Mouse (Mus musculus): ENCODE results near the gene Vdac1. TPM values are rescaled to one million over a fixed set of nuclear protein-coding genes. Genes with fewer than 3 reads are reported as not detected.

Vdac1 gene
- polyA plus RNA-seq, 1 experiment from 2014 or later: 180 TPM

DNA sequence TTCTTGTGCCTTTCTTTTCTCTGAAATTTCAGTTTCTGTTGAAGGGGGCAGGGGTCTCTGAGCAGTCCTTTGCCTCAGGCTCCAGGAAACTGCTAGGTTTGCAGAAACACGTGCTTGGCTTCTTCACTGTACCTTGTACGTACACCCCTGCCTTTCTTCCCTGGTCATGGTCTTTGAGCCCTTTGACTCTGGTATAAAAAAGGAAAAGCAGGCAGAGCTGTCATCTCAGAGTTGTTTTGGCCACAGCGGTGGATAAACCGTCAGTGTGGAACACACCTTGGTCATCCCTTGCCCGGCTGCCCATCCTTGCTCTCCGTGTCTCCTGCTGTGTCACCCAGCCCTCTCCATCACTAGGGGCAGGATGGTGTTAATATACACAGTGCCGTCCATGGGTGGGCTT, 59.2 kb downstream of the Vdac1 start:
- no peak overlapping the region for H3K9ac ChIP-seq (ENCODE audit: low read depth, low read length)
- no peak overlapping the region for H3K4me2 ChIP-seq (replicated peaks; ENCODE audit: low read depth)
- H3K4me3 ChIP-seq (ENCODE audit: low read depth, low read length): no peak overlapping the region
- 84% methylated on average over 7 of the region's 7 CpGs for WGBS
- ATAC-seq: no peak
- H3K27ac ChIP-seq (ENCODE audit: low read depth, low read length): no peak overlapping the region
- H3K9me3 ChIP-seq (ENCODE audit: control insufficient read depth): no peaks in the 10 kb centered on the region
- H3K4me1 ChIP-seq (replicated peaks; ENCODE audit: control insufficient read depth, insufficient read depth, low read length): no peaks in the 10 kb centered on the region
- no peaks in the 10 kb centered on the region for H3K36me3 ChIP-seq (ENCODE audit: control insufficient read depth, insufficient read depth)
- no peak for TF ChIP-seq CTCF (IDR thresholded peaks at IDR 0.05; ENCODE audit: low read depth)
- H3K27me3 ChIP-seq (replicated peaks; ENCODE audit: control insufficient read depth, insufficient read depth, low read length): no peaks in the 10 kb centered on the region

DNA sequence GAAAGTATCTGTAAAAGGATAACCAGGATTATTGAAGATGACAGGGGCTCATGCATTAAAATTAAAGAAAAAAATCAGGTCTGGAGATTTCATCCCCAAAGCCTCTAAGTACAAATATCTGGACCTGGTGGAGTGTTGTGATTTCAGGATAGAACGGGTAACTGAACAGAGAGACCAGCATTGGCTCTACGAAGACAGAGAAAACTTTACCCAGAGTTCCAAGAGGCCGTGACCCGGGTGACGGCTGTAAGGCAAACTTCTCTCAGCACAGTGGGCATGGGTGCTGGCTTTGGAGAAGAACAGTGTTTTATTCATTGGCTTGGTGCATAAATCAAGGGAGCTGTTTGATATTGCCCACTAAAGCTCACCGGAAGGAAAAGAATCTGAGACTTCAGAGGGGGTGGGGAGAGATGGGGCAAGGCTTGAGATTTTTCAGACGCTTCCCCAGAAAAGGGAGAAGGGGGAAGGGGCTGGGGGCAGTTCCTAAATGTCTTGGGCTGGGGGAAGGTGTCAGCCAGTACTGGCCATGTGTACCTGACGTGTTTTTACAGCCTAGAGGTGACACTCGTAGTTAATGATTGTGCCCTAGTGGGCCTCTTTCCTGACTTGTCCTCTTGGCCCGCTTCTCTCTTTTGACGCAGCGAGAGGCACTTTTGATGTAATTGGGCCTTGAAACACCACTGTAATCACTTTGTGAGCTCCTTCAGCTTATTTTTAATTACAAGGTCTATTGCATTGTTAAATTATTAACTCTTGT, 59.8 kb downstream of the Vdac1 start:
- Histone ChIP-seq H3K4me3 (ENCODE audit: low read depth, low read length) (no peak overlapping the region), H3K27ac (ENCODE audit: low read depth, low read length) (no peak overlapping the region), H3K9ac (ENCODE audit: low read depth, low read length) (no peak overlapping the region), H3K27me3 (replicated peaks; ENCODE audit: control insufficient read depth, insufficient read depth, low read length) (no peaks in the 10 kb centered on the region), H3K4me2 (replicated peaks; ENCODE audit: low read depth) (no peak overlapping the region), H3K9me3 (ENCODE audit: control insufficient read depth) (no peaks in the 10 kb centered on the region), H3K36me3 (ENCODE audit: control insufficient read depth, insufficient read depth) (no peaks in the 10 kb centered on the region), H3K4me1 (replicated peaks; ENCODE audit: control insufficient read depth, insufficient read depth, low read length) (no peaks in the 10 kb centered on the region)
- no peak for TF ChIP-seq CTCF (IDR thresholded peaks at IDR 0.05; ENCODE audit: low read depth)
- 0 out of 2 replicates have a peak, but pooled peaks have one; percentile 10 for ATAC-seq
- WGBS: 59% methylated on average over 12 of the region's 12 CpGs

DNA sequence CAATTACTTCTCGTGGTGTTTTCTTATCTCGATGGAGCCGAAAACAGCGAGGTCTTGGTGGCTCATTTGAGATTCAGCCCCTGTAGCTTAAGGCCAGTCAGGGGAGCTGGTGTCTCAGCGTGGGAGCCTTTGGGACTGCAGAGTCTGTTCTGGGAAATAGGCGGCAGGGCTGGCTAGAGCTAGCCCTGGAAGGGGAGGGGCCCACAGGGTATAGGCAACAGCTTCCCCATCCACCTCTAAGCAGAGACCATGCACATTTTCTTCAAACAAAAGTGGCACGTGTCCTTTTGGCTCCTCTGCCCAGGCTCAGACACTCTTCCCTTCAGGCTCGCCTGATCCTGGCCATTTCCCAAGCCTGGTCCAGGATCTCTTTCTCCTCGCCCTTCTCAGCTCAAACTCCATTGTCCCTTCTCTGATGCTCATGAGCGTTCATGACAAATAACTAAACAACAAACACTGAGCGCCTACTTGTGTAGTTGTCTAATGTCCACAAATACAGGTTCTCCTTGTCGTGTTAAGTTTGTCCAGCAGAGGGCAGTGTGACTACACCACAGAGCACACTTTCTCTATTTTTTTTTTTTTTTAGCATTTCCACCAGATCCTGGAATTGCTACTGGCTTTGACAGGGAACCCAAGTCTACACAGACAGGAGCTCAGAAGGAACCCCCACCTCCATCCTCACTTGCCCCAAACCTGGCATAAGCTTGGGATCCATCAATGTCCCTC, 60.6 kb downstream of the Vdac1 start:
- Histone ChIP-seq H3K9ac (ENCODE audit: low read depth, low read length) (no peak overlapping the region), H3K4me2 (replicated peaks; ENCODE audit: low read depth) (no peak overlapping the region), H3K36me3 (ENCODE audit: control insufficient read depth, insufficient read depth) (no peaks in the 10 kb centered on the region), H3K27me3 (replicated peaks; ENCODE audit: control insufficient read depth, insufficient read depth, low read length) (no peaks in the 10 kb centered on the region), H3K4me3 (ENCODE audit: low read depth, low read length) (no peak overlapping the region), H3K27ac (ENCODE audit: low read depth, low read length) (no peak overlapping the region), H3K4me1 (replicated peaks; ENCODE audit: control insufficient read depth, insufficient read depth, low read length) (no peaks in the 10 kb centered on the region), H3K9me3 (ENCODE audit: control insufficient read depth) (no peaks in the 10 kb centered on the region)
- 0 out of 2 replicates have a peak, but pooled peaks have one; percentile 25 for ATAC-seq
- TF ChIP-seq CTCF (IDR thresholded peaks at IDR 0.05; ENCODE audit: low read depth): peak; percentile 96
- 19% methylated on average over 12 of the region's 12 CpGs for WGBS

DNA sequence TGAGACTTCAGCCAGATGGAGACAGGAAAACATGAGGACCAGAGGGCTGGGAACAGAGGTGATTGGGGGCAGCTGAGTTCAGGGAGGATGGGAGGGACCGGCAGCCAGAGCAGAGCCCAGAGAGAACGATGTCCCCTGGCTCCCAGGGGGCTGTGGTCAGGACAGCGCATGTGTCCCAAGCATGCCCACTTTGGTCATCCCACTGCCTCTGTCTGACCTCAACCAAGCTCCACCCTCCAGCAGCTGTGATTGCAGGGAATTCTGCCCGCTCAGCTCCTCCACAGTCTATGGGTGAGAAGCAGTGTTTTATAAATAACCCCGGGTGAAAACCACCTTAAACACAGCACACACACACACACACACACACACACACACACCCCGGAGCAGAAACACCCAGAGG, 68.8 kb downstream of the Vdac1 start:
- Histone ChIP-seq H3K27ac (ENCODE audit: low read depth, low read length) (no peak overlapping the region), H3K4me1 (replicated peaks; ENCODE audit: control insufficient read depth, insufficient read depth, low read length) (no peaks in the 10 kb centered on the region), H3K4me3 (ENCODE audit: low read depth, low read length) (no peak overlapping the region), H3K4me2 (replicated peaks; ENCODE audit: low read depth) (no peak overlapping the region), H3K36me3 (ENCODE audit: control insufficient read depth, insufficient read depth) (no peaks in the 10 kb centered on the region), H3K9ac (ENCODE audit: low read depth, low read length) (no peak overlapping the region), H3K27me3 (replicated peaks; ENCODE audit: control insufficient read depth, insufficient read depth, low read length) (no peaks in the 10 kb centered on the region), H3K9me3 (ENCODE audit: control insufficient read depth) (no peaks in the 10 kb centered on the region)
- ATAC-seq: no peak
- no peak for TF ChIP-seq CTCF (IDR thresholded peaks at IDR 0.05; ENCODE audit: low read depth)
- WGBS: 72% methylated on average over 6 of the region's 6 CpGs

DNA sequence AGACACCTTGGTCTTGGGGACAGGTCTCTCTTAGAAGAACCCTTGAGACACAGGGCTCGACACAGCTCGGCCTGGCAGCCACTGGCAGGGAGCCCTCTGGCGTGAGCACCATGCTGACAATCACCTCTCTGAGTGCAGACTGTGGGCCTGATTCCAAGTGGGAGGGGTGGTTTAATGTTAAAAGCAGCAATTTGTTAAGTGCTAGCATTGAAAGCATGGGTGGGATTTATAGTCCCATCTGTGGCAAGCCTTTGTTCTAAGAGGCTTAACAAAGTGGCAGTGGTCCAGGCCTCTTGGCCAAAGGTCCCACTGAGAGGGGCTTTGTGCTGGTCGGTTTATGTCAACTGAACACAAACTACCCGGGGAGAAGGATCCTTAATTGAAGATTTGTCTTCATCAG, 70.9 kb downstream of the Vdac1 start:
- no peaks in the 10 kb centered on the region for H3K9me3 ChIP-seq (ENCODE audit: control insufficient read depth)
- 60% methylated on average over 5 of the region's 5 CpGs for whole genome bisulfite sequencing
- no peak for ATAC-seq

DNA sequence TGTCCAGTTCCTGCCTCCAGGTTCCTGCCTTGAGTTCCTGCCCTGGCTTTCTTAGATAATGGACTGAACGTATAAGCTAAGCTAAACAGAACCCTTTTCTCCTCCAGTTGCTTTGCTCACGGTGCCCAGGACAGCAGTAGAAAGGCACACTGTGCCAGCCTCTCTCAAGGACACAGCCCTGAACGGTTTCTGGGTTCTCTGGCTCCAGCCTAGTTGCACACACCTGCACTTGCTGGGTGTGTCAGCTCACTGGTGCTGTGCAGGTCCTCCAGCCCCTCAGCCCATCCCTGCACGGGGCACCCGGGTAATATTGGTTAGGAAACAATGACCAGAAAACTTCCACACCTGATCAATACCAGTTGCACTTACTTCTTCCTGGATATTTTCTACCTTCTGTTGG, 71.5 kb downstream of the Vdac1 start:
- TF ChIP-seq CTCF (IDR thresholded peaks at IDR 0.05; ENCODE audit: low read depth): no peak
- Histone ChIP-seq H3K4me2 (replicated peaks; ENCODE audit: low read depth) (no peak overlapping the region), H3K27ac (ENCODE audit: low read depth, low read length) (no peak overlapping the region), H3K36me3 (ENCODE audit: control insufficient read depth, insufficient read depth) (no peaks in the 10 kb centered on the region), H3K4me1 (replicated peaks; ENCODE audit: control insufficient read depth, insufficient read depth, low read length) (no peaks in the 10 kb centered on the region), H3K9ac (ENCODE audit: low read depth, low read length) (no peak overlapping the region), H3K27me3 (replicated peaks; ENCODE audit: control insufficient read depth, insufficient read depth, low read length) (no peaks in the 10 kb centered on the region), H3K4me3 (ENCODE audit: low read depth, low read length) (no peak overlapping the region), H3K9me3 (ENCODE audit: control insufficient read depth) (no peaks in the 10 kb centered on the region)
- WGBS: 80% methylated on average over 5 of the region's 5 CpGs
- no peak for ATAC-seq

More for the DNA sequence above, 70.9 kb downstream of the Vdac1 start:
- H3K36me3 ChIP-seq (ENCODE audit: control insufficient read depth, insufficient read depth): no peaks in the 10 kb centered on the region
- H3K9ac ChIP-seq (ENCODE audit: low read depth, low read length): no peak overlapping the region
- no peaks in the 10 kb centered on the region for H3K4me1 ChIP-seq (replicated peaks; ENCODE audit: control insufficient read depth, insufficient read depth, low read length)
- no peak for TF ChIP-seq CTCF (IDR thresholded peaks at IDR 0.05; ENCODE audit: low read depth)
- no peak overlapping the region for H3K4me3 ChIP-seq (ENCODE audit: low read depth, low read length)
- H3K27me3 ChIP-seq (replicated peaks; ENCODE audit: control insufficient read depth, insufficient read depth, low read length): no peaks in the 10 kb centered on the region
- no peak overlapping the region for H3K27ac ChIP-seq (ENCODE audit: low read depth, low read length)
- no peak overlapping the region for H3K4me2 ChIP-seq (replicated peaks; ENCODE audit: low read depth)
